ENCODE assay signal across 13 mouse cellular contexts in genomic region chr9:102470076-102470819, GRCm38 (mm10). TPM values are rescaled to one million over a fixed set of nuclear protein-coding genes. Genes with fewer than 3 reads are reported as not detected.
"Had no signal": no experiment of that assay in that cellular context is flagged by ENCODE, and none has a peak within 500 bp of the region (broad histone marks: within the 10 kb centered on the region; RNA-seq: fewer than 3 reads in every experiment).

No protein-coding gene starts in this region.

- H3K4me3 ChIP-seq: left cerebral cortex, adult 2 months; limb, embryonic 12.5 days; midbrain, embryonic 13.5 days had no signal

- H3K9me3 ChIP-seq: limb, embryonic 12.5 days; midbrain, embryonic 13.5 days had no signal

- ATAC-seq: midbrain, embryonic 13.5 days had no signal

- H3K27me3 ChIP-seq: limb, embryonic 12.5 days; midbrain, embryonic 13.5 days had no signal

- H3K27ac ChIP-seq: left cerebral cortex, adult 2 months; limb, embryonic 12.5 days; liver, embryonic 14.5 days; midbrain, embryonic 13.5 days had no signal

- H3K4me1 ChIP-seq: limb, embryonic 12.5 days; midbrain, embryonic 13.5 days had no signal

- H3K4me2 ChIP-seq: limb, embryonic 12.5 days; midbrain, embryonic 13.5 days had no signal

- H3K9ac ChIP-seq: limb, embryonic 12.5 days; liver, embryonic 14.5 days; midbrain, embryonic 13.5 days had no signal

- DNase-seq: kidney, adult 18-20 months; kidney, postnatal 10 days; kidney, postnatal 4 days; lung, adult 18-20 months; thymus, adult 2 months; thymus, postnatal 25 days had no signal

- H3K36me3 ChIP-seq: limb, embryonic 12.5 days; midbrain, embryonic 13.5 days had no signal

RNA-seq across cellular contexts. Expression of gene Ky, which starts 35.3 kb away (rescaled TPM):
- total RNA-seq: neutrophil, adult 5-6 weeks had no signal
- polyA plus RNA-seq: kidney, embryonic 14.5 days; liver, adult 2 months; liver, embryonic 14.5 days had no signal
